Mouse (Mus musculus) liver, embryonic 11.5 days (tissue): ENCODE measurements around the gene Pvalb. TPM values are rescaled to one million over a fixed set of nuclear protein-coding genes. Genes with fewer than 3 reads are reported as not detected.
A peak's percentile ranks its signal among the peaks of the same experiment; 100 is the strongest.

Source experiments
- ATAC-seq: fragments of 200-750 bp; cut with Nextera tagmentation; replicated peaks from 2 replicates; pipeline ENCODE4 v1.8.0; 2017; ENCODE audit warnings: moderate number of reproducible peaks, mild to moderate bottlenecking, moderate TSS enrichment, moderate library complexity; ENCODE audit not compliant: low FRiP score
- DNase-seq: peaks from one replicate; pipeline ENCODE4 v3.0.0-alpha.2; 2017; ENCODE audit warnings: low spot score
- H3K27ac ChIP-seq: fragments of 300-500 bp; sonication (generic); 2 replicates; pipeline ENCODE4 v1.5.1; 2014; ENCODE audit warnings: mild to moderate bottlenecking, low read depth, low read length, control low read depth
- H3K27me3 ChIP-seq: fragments of 300-500 bp; sonication (generic); replicated peaks from 2 replicates; pipeline ENCODE4 v1.6.1; 2014; ENCODE audit warnings: low read length, mixed read lengths; ENCODE audit not compliant: control insufficient read depth, insufficient read depth
- H3K36me3 ChIP-seq: fragments of 300-500 bp; sonication (generic); 2 replicates; pipeline ENCODE4 v1.6.1; 2014; ENCODE audit warnings: mild to moderate bottlenecking, low read length, moderate library complexity, mixed read lengths; ENCODE audit not compliant: control insufficient read depth, insufficient read depth
- H3K4me1 ChIP-seq: fragments of 300-500 bp; sonication (generic); replicated peaks from 2 replicates; pipeline ENCODE4 v1.6.1; 2014; ENCODE audit warnings: low read length, mixed read lengths; ENCODE audit not compliant: control insufficient read depth, insufficient read depth
- H3K4me2 ChIP-seq: fragments of 300-500 bp; sonication (generic); 2 replicates; pipeline ENCODE4 v1.6.1; 2014; ENCODE audit warnings: mild to moderate bottlenecking, control low read depth, moderate library complexity
- H3K4me3 ChIP-seq: fragments of 300-500 bp; sonication (generic); 2 replicates; pipeline ENCODE4 v1.5.1; 2014; ENCODE audit warnings: low read depth, low read length, control low read depth
- H3K9ac ChIP-seq: fragments of 300-500 bp; sonication (generic); 2 replicates; pipeline ENCODE4 v1.6.1; 2014; ENCODE audit warnings: low read depth, low read length, control low read depth
- H3K9me3 ChIP-seq: fragments of 300-500 bp; sonication (generic); 2 replicates; pipeline ENCODE4 v1.6.1; 2016; ENCODE audit warnings: low read length, inconsistent platforms, mixed read lengths; ENCODE audit not compliant: control insufficient read depth
- WGBS: fragments of 180-500 bp; shearing (Covaris S2); extraction: QIAGEN DNeasy Blood & Tissue Kit; methylation state at CpG from one replicate; pipeline ENCODE4 v1.1.7; 2014; 5-methylcytosine and 5-hydroxymethylcytosine counted together
- polyA plus RNA-seq: library from polyadenylated mRNA; unstranded; fragments of >200 nt; fragmentation: Nextera tagmentation; extraction: Ambion mirVana; gene quantifications from 2 replicates; pipeline ENCODE4 v1.2.1, GENCODE M21; 2014

The Pvalb gene
- polyA plus RNA-seq, 1 experiment from 2014 or later = not detected

DNA sequence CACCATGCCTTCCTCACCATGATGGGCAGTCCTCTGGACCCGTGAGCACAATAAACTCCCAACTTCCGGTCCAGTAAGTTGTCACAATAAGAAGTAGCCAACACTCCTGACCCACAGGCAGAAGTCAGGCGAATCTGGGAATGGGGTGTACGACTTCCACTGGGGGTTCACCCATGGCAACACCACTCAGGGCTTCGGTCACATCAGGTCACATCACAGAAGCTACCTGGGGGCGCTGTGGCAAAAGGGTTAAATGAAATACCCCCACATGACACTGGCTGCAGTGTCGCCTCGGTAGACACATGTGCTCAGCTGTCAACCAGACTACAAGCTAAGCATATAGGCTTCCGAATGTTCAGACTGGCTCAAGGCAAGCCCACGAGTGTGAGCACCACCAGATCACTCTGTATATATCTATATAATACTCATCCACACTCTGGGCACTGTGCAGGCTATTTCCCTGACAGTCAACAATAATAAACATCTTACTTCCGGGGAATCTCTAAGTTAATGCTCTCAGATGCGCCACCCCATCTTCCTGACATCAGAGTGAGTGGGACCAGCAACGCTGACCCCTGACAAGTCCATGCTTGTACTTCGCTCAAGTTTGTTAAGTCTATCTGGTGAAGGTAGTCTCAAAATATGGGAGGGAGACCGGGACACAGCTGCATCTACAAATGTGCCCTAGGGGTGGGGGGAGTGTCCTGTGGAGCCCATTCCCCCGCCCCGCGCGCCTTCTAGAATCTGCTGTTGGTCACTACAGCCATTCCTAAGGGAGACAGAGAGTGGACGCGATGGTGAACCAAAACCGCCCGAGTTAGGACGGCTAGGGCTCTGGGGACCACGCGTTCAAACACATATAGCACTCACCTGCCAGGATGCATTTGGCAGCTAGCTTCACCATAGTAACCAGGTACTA is 33.0 kb downstream of the Pvalb start:
- DNase-seq (no peak), ATAC-seq (no peak)
- H3K27me3 ChIP-seq = no peaks in the 10 kb centered on the region
- H3K4me2 ChIP-seq = peak overlapping the region; percentile 95
- no peak overlapping the region for H3K27ac ChIP-seq
- H3K9me3 ChIP-seq = no peaks in the 10 kb centered on the region
- peak overlapping the region; percentile 79 for H3K4me3 ChIP-seq
- H3K9ac ChIP-seq = peak overlapping the region; percentile 76
- 26% methylated on average over 26 of the region's 26 CpGs for WGBS
- H3K4me1 ChIP-seq = peaks cover 21% of the 10 kb centered on the region
- no peaks in the 10 kb centered on the region for H3K36me3 ChIP-seq

- no peak overlapping the region; the same call in 1 of the 2 replicates for H3K4me3 ChIP-seq
- H3K9me3 ChIP-seq = no peaks in the 10 kb centered on the region
- peak overlapping the region; percentile 95 for H3K4me2 ChIP-seq
- no peak overlapping the region for H3K27ac ChIP-seq
- 71% methylated on average over 11 of the region's 11 CpGs for WGBS
- H3K27me3 ChIP-seq = no peaks in the 10 kb centered on the region
- H3K36me3 ChIP-seq = no peaks in the 10 kb centered on the region
- DNase-seq = no peak
- H3K9ac ChIP-seq = 0 out of 2 replicates have a peak overlapping the region, but pooled peaks have one; percentile 76
- no peak for ATAC-seq
- H3K4me1 ChIP-seq = peaks cover 21% of the 10 kb centered on the region
Observed at GRCm38 (mm10) chr15:78172256-78172898, 33.8 kb downstream of the Pvalb start.

DNA sequence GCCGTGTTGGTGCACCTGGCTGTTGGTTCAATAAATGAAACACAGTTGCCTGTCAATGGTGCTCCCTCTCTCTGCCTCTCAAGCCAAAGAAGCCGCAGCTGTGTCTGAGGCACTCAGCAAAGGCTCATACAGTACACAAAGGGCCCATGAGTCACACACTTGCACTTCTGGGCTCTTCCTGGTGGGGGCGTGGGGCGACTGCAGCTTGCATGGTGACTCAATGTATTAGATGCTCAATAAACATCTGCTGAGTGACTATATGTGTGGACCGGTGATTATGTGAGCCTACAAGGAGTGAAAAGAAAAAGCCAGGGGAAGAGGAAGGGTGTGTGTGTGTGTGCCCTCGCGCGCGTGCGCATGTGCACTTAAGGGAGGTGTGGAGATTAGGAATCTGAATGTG is 34.5 kb downstream of the Pvalb start:
- peaks cover 21% of the 10 kb centered on the region for H3K4me1 ChIP-seq
- no peak overlapping the region for H3K4me3 ChIP-seq
- H3K4me2 ChIP-seq = no peak overlapping the region
- no peaks in the 10 kb centered on the region for H3K9me3 ChIP-seq
- H3K27ac ChIP-seq = no peak overlapping the region
- DNase-seq (no peak), ATAC-seq (no peak)
- H3K27me3 ChIP-seq = no peaks in the 10 kb centered on the region
- 89% methylated on average over 10 of the region's 10 CpGs for WGBS
- no peaks in the 10 kb centered on the region for H3K36me3 ChIP-seq
- H3K9ac ChIP-seq = no peak overlapping the region

DNA sequence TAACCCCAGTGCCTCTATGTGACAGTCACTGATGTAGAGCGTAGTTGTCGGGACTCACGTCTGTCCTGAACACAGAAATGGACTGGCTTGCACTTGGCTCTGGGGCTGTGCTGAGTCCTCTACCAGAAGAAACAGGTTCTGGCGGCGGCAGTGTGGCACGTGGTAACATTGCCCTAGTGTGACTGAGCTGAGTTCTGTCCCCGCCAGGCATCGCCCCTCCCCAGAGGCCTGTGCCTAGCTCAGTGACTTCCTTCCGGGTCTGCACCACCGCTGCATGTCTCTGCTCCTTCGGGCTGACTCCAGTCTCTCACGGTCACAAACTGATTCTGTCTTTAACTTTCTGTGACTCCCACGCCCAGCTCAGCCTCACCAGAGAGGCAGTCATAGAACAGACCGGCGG is 35.5 kb downstream of the Pvalb start:
- no peak for DNase-seq

GRCm38 (mm10) chr15:78169566-78169965 is 36.6 kb downstream of the Pvalb start:
- no peaks in the 10 kb centered on the region for H3K9me3 ChIP-seq
- ATAC-seq (no peak), DNase-seq (no peak)
- no peaks in the 10 kb centered on the region for H3K27me3 ChIP-seq
- H3K4me2 ChIP-seq = no peak overlapping the region
- H3K4me3 ChIP-seq = no peak overlapping the region
- H3K27ac ChIP-seq = no peak overlapping the region
- H3K36me3 ChIP-seq = no peaks in the 10 kb centered on the region
- H3K9ac ChIP-seq = no peak overlapping the region
- 77% methylated on average over 11 of the region's 11 CpGs for WGBS
- peaks cover 14% of the 10 kb centered on the region for H3K4me1 ChIP-seq

More for the DNA sequence above, 35.5 kb downstream of the Pvalb start:
- H3K9ac ChIP-seq = no peak overlapping the region
- peaks cover 21% of the 10 kb centered on the region for H3K4me1 ChIP-seq
- H3K27me3 ChIP-seq = no peaks in the 10 kb centered on the region
- no peak overlapping the region for H3K4me3 ChIP-seq
- no peak for ATAC-seq
- H3K27ac ChIP-seq = no peak overlapping the region
- H3K4me2 ChIP-seq = no peak overlapping the region
- no peaks in the 10 kb centered on the region for H3K36me3 ChIP-seq
- no peaks in the 10 kb centered on the region for H3K9me3 ChIP-seq
- 86% methylated on average over 15 of the region's 15 CpGs for WGBS

DNA sequence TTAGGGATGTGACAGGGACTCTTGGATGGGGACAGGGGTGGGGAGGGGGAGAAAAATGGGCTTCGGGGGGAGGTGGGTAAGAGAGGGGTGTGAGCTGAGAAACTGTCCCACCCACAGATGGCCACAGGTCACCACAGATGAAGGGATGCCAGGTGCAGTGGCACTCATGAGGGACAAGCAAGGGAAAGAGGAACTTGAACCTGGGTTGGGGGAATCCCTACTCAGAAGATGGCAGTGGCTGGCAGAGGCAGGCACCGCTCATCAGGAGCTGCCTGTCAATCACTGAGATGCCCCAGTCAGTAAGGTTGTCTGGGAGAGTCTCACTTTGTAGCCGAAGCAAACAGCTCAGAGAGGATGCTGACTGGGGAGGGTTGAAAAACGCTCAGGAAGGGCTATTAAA is 40.9 kb downstream of the Pvalb start:
- H3K9me3 ChIP-seq = no peaks in the 10 kb centered on the region
- H3K9ac ChIP-seq = no peak overlapping the region
- no peak overlapping the region for H3K27ac ChIP-seq
- H3K27me3 ChIP-seq = no peaks in the 10 kb centered on the region
- no peak overlapping the region for H3K4me3 ChIP-seq
- H3K4me1 ChIP-seq = no peaks in the 10 kb centered on the region
- no peak for ATAC-seq
- H3K36me3 ChIP-seq = no peaks in the 10 kb centered on the region
- no peak overlapping the region for H3K4me2 ChIP-seq
- DNase-seq = no peak
- WGBS = 84% methylated on average over 4 of the region's 4 CpGs

- Histone ChIP-seq H3K4me1 (no peaks in the 10 kb centered on the region), H3K9ac (no peak overlapping the region), H3K4me3 (no peak overlapping the region), H3K27ac (no peak overlapping the region), H3K9me3 (no peaks in the 10 kb centered on the region), H3K27me3 (no peaks in the 10 kb centered on the region), H3K4me2 (no peak overlapping the region), H3K36me3 (no peaks in the 10 kb centered on the region)
- no peak for DNase-seq
- WGBS = 90% methylated on average over 11 of the region's 11 CpGs
- ATAC-seq = no peak
Observed at GRCm38 (mm10) chr15:78164466-78164865, 41.7 kb downstream of the Pvalb start.

DNA sequence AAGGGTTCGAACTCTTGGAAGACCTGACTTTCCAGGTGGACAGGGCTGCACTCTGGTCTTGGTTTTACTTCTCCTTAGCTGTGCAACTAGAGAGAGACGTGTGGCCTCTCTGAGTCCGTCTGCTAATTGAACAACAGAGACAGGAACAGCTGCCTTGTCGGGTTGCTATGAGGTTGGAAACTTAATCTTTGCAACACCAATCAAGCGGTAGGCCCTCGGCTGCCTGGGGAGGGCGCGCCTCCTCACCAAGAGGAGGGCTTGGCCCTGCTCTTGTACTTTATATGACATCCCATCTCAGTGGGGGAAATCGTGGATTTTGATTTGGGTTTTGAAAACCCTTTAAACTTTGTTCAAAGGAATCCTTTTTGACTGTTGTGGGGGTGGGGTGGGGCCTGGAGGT is 44.3 kb downstream of the Pvalb start:
- ATAC-seq = no peak

More for the DNA sequence above, 44.3 kb downstream of the Pvalb start:
- Histone ChIP-seq H3K27me3 (no peaks in the 10 kb centered on the region), H3K9me3 (no peaks in the 10 kb centered on the region), H3K36me3 (no peaks in the 10 kb centered on the region), H3K9ac (no peak overlapping the region), H3K4me1 (no peaks in the 10 kb centered on the region), H3K27ac (no peak overlapping the region), H3K4me2 (no peak overlapping the region), H3K4me3 (no peak overlapping the region)
- WGBS = 83% methylated on average over 9 of the region's 9 CpGs
- no peak for DNase-seq
